Mouse (Mus musculus): ENCODE measurements at regions not wholly inside any gene's neighbourhood (a gene's known extent, or its start where the extent isn't known, plus 50 kb on each side); places are given as distances from the start of the nearest gene placed in this dataset.

GRCm38 (mm10) chr1:193629887-193630286 lies 259.8 kb upstream of the Camk1g start:
- ChIA-PET CTCF (no interaction called here), POLR2A (no interaction called here)

- ChIA-PET POLR2A (no interaction called here), CTCF (no interaction called here)
These were observed 257.1 kb upstream of the Camk1g start for GRCm38 (mm10) chr1:193626924-193627849.

GRCm38 (mm10) chr1:193625101-193625956 lies 255.2 kb upstream of the Camk1g start:
- ChIA-PET CTCF (interaction anchor here in 2 of 4 experiments (0.6 kb wide), 2 partner anchors 9 to 49 kb away, joined by 3 read pairs; no protein-coding TSS in a partner anchor), POLR2A (interaction anchor here in 1 of 4 experiments (0.7 kb wide), 1 partner anchor 26 kb away, joined by 3 read pairs; no protein-coding TSS in a partner anchor)

- POLR2A ChIA-PET = no interaction called here
These were observed 253.5 kb upstream of the Camk1g start for GRCm38 (mm10) chr1:193623571-193623970.

GRCm38 (mm10) chr1:193618250-193618649 lies 248.2 kb upstream of the Camk1g start:
- ChIA-PET CTCF (no interaction called here), POLR2A (no interaction called here)

More at GRCm38 (mm10) chr1:193623571-193623970, 253.5 kb upstream of the Camk1g start:
- CTCF ChIA-PET = no interaction called here

GRCm38 (mm10) chr1:193610471-193610870 lies 240.4 kb upstream of the Camk1g start:
- CTCF ChIA-PET = interaction anchor here in 2 of 4 experiments (0.7 to 1.0 kb wide), 2 partner anchors 89 to 995 kb away, joined by 3 read pairs; no protein-coding TSS in a partner anchor
- POLR2A ChIA-PET = interaction anchor here in 1 of 4 experiments (1.0 kb wide), 1 partner anchor 21 kb away, joined by 3 read pairs; no protein-coding TSS in a partner anchor

GRCm38 (mm10) chr1:193599895-193600294 lies 229.8 kb upstream of the Camk1g start:
- ChIA-PET CTCF (interaction anchor here (0.6 to 1.6 kb wide), 26 partner anchors 7 to 298 kb away, joined by 3 to 17 read pairs (median 4); no protein-coding TSS in a partner anchor), POLR2A (interaction anchor here in 1 of 4 experiments (0.6 kb wide), 1 partner anchor 163 kb away, joined by 3 read pairs; no protein-coding TSS in a partner anchor)

GRCm38 (mm10) chr1:193599163-193599562 lies 229.1 kb upstream of the Camk1g start:
- ChIA-PET POLR2A (interaction anchor here (0.6 to 1.5 kb wide), 7 partner anchors 11 to 469 kb away, joined by 3 to 4 read pairs (median 3); partner anchors contain the start of gene Diexf (in 1 of the 4)), CTCF (interaction anchor here (0.5 to 1.6 kb wide), 33 partner anchors 8 to 305 kb away, joined by 3 to 17 read pairs (median 3); no protein-coding TSS in a partner anchor)

- POLR2A ChIA-PET = interaction anchor here in 2 of 4 experiments (0.6 to 2.6 kb wide), 3 partner anchors 11 to 86 kb away, joined by 3 to 7 read pairs (median 3); no protein-coding TSS in a partner anchor
- CTCF ChIA-PET = interaction anchor here (0.6 to 2.9 kb wide), 8 partner anchors 9 to 633 kb away, joined by 3 to 16 read pairs (median 3); no protein-coding TSS in a partner anchor
These were observed 220.3 kb upstream of the Camk1g start for GRCm38 (mm10) chr1:193590301-193590829.

GRCm38 (mm10) chr1:193588477-193589464 lies 218.7 kb upstream of the Camk1g start:
- POLR2A ChIA-PET = interaction anchor here (0.8 to 2.6 kb wide), 16 partner anchors 9 to 84 kb away, joined by 3 to 11 read pairs (median 4); no protein-coding TSS in a partner anchor
- CTCF ChIA-PET = interaction anchor here (0.5 to 2.9 kb wide), 24 partner anchors 8 to 1254 kb away, joined by 3 to 17 read pairs (median 6); no protein-coding TSS in a partner anchor

GRCm38 (mm10) chr1:193587317-193587716 lies 217.2 kb upstream of the Camk1g start:
- ChIA-PET POLR2A (interaction anchor here in 3 of 4 experiments (1.3 to 2.4 kb wide), 7 partner anchors 8 to 83 kb away, joined by 3 to 11 read pairs (median 7); no protein-coding TSS in a partner anchor), CTCF (interaction anchor here (0.6 to 2.9 kb wide), 9 partner anchors 8 to 201 kb away, joined by 3 to 17 read pairs (median 7); no protein-coding TSS in a partner anchor)

GRCm38 (mm10) chr1:193586896-193587295 lies 216.8 kb upstream of the Camk1g start:
- CTCF ChIA-PET = interaction anchor here (0.6 to 2.9 kb wide), 4 partner anchors 11 to 83 kb away, joined by 3 to 17 read pairs (median 10); no protein-coding TSS in a partner anchor
- POLR2A ChIA-PET = interaction anchor here in 3 of 4 experiments (0.5 to 2.4 kb wide), 4 partner anchors 10 to 83 kb away, joined by 3 to 11 read pairs (median 6); no protein-coding TSS in a partner anchor

- ChIA-PET CTCF (interaction anchor here in 3 of 4 experiments (0.6 to 1.8 kb wide), 4 partner anchors 15 to 201 kb away, joined by 3 to 4 read pairs (median 4); no protein-coding TSS in a partner anchor), POLR2A (no interaction called here)
These were observed 213.7 kb upstream of the Camk1g start for GRCm38 (mm10) chr1:193583791-193584190.

- ChIA-PET POLR2A (interaction anchor here in 2 of 4 experiments (0.5 to 1.5 kb wide), 5 partner anchors 8 to 155 kb away, joined by 3 to 10 read pairs (median 3); no protein-coding TSS in a partner anchor), CTCF (interaction anchor here in 2 of 4 experiments (0.8 to 2.0 kb wide), 4 partner anchors 8 to 76 kb away, joined by 3 to 7 read pairs (median 3); no protein-coding TSS in a partner anchor)
These were observed 210.3 kb upstream of the Camk1g start for GRCm38 (mm10) chr1:193580393-193580792.

GRCm38 (mm10) chr1:193579671-193580070 lies 209.6 kb upstream of the Camk1g start:
- ChIA-PET CTCF (interaction anchor here in 3 of 4 experiments (0.6 to 2.0 kb wide), 8 partner anchors 8 to 301 kb away, joined by 3 to 7 read pairs (median 4); no protein-coding TSS in a partner anchor), POLR2A (interaction anchor here in 2 of 4 experiments (0.5 to 1.6 kb wide), 9 partner anchors 9 to 839 kb away, joined by 3 to 10 read pairs (median 3); no protein-coding TSS in a partner anchor)

- CTCF ChIA-PET = interaction anchor here in 2 of 4 experiments (0.7 to 2.0 kb wide), 3 partner anchors 9 to 148 kb away, joined by 3 to 8 read pairs (median 7); no protein-coding TSS in a partner anchor
These were observed 208.6 kb upstream of the Camk1g start for GRCm38 (mm10) chr1:193578661-193579175.

More at GRCm38 (mm10) chr1:193578661-193579175, 208.6 kb upstream of the Camk1g start:
- POLR2A ChIA-PET = interaction anchor here in 2 of 4 experiments (1.5 to 1.6 kb wide), 3 partner anchors 10 to 12 kb away, joined by 3 to 10 read pairs (median 6); no protein-coding TSS in a partner anchor

Data from embryonic stem cell, embryonic (primary cell).